Mouse (Mus musculus): ENCODE results near the gene Zfp398. TPM values are rescaled to one million over a fixed set of nuclear protein-coding genes. Genes with fewer than 3 reads are reported as not detected.

Gene Zfp398
- polyA plus RNA-seq (2012; rRNA removed; ENCODE audit: low replicate concordance) = 3.6 and 4.7 TPM in 2 replicates

DNA sequence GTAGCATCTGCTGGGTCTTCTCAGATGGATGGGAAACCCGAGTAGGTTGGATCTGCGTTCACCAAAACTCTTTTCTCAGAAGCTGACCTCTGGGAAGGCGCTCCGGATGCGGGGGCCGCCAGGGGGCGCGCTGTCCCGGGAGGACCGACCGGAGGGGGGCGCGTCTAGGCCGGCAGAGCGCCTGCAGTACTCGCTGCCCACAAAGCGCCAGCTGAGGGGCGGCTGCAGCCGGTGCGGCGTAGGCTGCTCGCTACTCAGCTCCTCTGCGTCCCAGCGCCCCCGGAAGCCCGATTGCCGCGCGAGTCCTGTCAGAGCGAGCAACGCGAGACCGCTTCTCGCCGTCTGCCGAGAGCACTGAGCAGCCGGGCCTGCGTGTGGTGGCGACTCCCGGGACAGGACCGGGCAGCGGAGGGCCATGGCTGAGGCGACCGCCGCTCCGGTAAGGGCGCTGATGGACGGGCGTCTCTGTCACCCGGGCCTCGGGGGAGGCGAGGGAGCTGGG is at the start of gene Zfp398:
Gene Zfp398, plus strand, starts transcription at position 180 of the 502 bp plus-strand sequence.

DNA sequence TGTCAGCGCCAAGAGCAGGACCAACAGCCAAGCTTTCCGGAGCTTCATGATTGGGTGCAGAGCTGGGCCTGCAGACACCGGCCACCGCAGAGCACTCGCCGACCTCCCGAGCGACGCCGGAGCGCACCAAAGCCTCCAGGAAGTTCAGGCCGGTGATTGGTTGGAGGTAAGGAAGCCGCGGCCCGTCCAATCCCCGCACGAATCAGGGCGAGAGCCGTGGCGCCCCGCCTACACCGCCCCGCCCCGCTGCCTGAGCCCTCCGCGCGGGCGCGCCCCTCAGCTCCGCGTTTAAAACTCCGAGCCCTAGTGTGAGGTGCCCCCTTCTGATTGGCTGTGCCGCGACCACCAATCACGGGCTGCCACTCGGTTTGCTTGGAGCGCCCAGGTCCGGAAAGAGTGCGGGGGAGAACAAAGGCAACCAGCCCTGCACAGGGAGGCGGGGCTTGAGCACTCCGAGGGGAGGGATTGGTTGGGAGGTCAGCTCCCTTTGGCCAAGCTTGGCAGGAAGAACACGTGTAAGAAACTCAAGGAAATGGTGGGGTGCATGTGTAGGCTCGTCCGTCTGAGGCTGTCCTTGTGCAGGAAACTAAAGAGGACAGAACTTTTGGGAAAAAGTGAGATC is 22.1 kb upstream of the Zfp398 start, which contains the start of gene Pdia4:
Gene Pdia4, minus strand, starts transcription at position 174 of the 622 bp plus-strand sequence.

DNA sequence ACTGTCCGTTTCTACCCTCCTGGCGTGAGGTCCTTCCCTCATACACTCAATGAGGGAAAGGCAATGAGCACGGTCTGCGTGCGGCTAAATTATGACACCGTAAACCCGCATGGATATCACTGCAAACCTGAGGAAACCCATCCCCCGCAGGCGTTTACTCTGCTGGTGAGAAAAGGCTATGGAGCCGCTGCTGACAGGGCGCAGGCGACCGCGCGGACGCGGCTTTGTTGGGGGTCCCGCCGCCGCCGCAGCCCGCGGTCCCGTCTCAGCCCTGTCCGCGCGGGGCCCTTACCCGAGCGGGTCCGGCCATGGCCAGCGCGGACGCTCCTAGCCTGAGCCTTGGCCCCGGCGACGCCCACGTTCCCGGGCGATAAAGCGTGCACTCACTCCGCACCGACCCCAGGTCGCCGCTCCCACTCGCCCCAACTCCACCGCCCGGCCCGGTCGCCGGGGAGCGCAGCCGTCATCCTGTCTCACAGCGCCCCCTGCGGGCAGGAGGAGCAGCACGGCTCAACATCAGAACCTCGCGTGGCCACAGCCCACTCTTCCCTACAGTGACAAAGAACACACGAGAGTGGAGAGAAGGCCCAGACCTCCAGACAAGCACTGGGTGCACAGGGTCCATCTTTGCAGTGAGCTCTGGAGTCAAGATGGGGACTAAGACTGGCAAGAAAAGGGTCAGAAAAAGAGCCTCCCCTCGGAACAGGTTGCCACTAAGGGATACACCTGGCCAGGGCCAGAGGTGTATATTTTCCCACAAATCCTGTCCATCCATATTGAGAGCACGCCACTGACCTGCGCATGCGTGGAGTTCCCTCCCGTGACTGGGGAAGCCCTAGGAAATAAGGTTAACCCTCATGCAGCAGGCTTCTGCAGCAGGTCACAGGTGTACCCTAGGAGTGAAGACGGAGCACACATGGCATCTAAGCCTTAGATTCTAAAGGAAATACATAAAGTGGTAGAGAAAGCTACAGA is 5.1 kb upstream of the Zfp398 start, which contains the start of gene Zfp786:
Gene Zfp786, minus strand, starts transcription at position 764 of the 975 bp plus-strand sequence.

GRCm38 (mm10) chr6:47877058-47877457 is 41.6 kb downstream of the Zfp398 start, which contains the start of gene Zfp282:
Zfp282 (plus strand) TSS chr6:47877204.

DNA sequence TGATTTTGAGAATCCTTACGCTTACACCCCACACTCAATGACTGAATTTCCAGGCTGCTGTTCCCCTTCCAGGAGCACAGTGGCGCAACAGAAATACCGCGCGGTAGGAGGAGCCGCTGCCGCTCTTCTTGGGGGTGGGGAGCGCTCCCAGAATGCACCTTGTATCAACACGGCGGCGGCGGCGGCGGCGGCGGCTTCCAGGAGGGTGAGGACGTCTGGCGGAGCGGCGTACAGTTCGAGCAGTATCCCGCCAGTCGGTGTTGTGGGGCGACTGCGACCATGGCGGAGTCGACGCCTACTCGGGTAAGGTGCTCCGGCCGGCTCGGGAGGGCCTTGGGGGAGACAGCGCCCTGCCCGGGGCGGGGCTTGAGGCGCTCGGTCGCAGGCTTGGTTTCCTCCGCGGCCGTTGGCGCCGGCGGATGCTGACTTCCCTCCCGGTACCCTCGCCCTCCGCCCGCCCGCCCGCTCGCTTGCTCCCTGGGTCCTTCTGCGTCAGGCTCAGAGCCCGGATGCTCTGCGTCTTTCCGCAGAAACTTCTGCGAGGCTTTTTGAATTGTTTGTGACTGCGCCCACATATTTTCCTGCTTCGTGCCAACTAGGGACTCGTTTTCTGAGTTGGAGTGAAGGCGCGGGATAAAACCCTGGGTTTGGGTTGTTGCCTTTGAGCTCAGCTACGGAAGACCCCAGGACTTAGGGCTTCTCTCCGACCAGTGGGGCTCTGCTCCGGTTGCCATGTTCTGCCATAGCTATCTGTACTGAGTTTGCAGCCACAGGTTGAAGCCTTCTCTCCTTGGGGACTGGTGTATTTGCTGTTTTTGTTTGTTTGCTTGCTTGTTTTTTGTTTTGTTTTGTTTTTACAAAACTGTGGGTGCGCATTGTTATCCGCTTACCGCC is 85.2 kb downstream of the Zfp398 start, which contains the start of gene Zfp212:
Gene Zfp212, plus strand, starts transcription at position 30 of the 894 bp plus-strand sequence.

Other genes starting within 250 kb of the Zfp398 start
- gene Ezh2, start 240.3 kb upstream of the Zfp398 start, polyA plus RNA-seq (2012; rRNA removed; ENCODE audit: low replicate concordance) = 0.88 and 1.6 TPM in 2 replicates
- 6.7 and 9.5 TPM in 2 replicates for gene Pdia4, start 22.2 kb upstream of the Zfp398 start, polyA plus RNA-seq (2012; rRNA removed; ENCODE audit: low replicate concordance)
- gene Zfp786, start 4.8 kb upstream of the Zfp398 start, polyA plus RNA-seq (2012; rRNA removed; ENCODE audit: low replicate concordance) = 0.02 and 0.36 TPM in 2 replicates
- gene Zfp282, start 41.5 kb downstream of the Zfp398 start, polyA plus RNA-seq (2012; rRNA removed; ENCODE audit: low replicate concordance) = 4.1 and 4.6 TPM in 2 replicates
- 4.9 and 5.0 TPM in 2 replicates for gene Zfp212, start 84.8 kb downstream of the Zfp398 start, polyA plus RNA-seq (2012; rRNA removed; ENCODE audit: low replicate concordance)
- 4.0 and 8.9 TPM in 2 replicates for gene Zfp956, start 117.7 kb downstream of the Zfp398 start, polyA plus RNA-seq (2012; rRNA removed; ENCODE audit: low replicate concordance)
- 16.1 and 16.2 TPM in 2 replicates for gene Zfp777, start 213.2 kb downstream of the Zfp398 start, polyA plus RNA-seq (2012; rRNA removed; ENCODE audit: low replicate concordance)

All from duodenum, adult 2 months (tissue).